8 mouse cellular contexts compared by ENCODE assay signal in genomic region chr6:59024164-59024724, GRCm38 (mm10). TPM values are rescaled to one million over a fixed set of nuclear protein-coding genes. Genes with fewer than 3 reads are reported as not detected.
A peak's percentile ranks its signal among the peaks of the same experiment; 100 is the strongest.
DNase-seq lines count a peak whose midpoint lies in the region; ATAC-seq lines count a peak whose summit lies in the region.

Gene Fam13a, minus strand, starts transcription at chr6:59024549.

- peak within 1 kb of the TSS; percentile 56 for H3K9ac ChIP-seq in forebrain, embryonic 12.5 days
- H3K9ac ChIP-seq in heart, embryonic 16.5 days (ENCODE audit: low read length), result peak within 1 kb of the TSS; percentile 74
- no peak within 1 kb of the TSS; the same call in 1 of the 2 replicates for H3K9ac ChIP-seq in liver, embryonic 12.5 days

- peak; percentile 45 for DNase-seq in c-Kit-positive CD71-positive TER-119-positive erythroid progenitor cells, embryonic 14.5 days (ENCODE audit: low spot score)
- DNase-seq in kidney, postnatal 25 days, result peak; percentile 89 to 97
- peak; percentile 80 for DNase-seq in neural tube, embryonic 10.5 days (ENCODE audit: extremely low spot score, low spot score)
- DNase-seq in testis, postnatal 10 days (ENCODE audit: low spot score), result peak; percentile 70

- no peaks in the 10 kb centered on the region for H3K27me3 ChIP-seq in forebrain, embryonic 12.5 days
- no peaks in the 10 kb centered on the region for H3K27me3 ChIP-seq in heart, embryonic 16.5 days (ENCODE audit: control insufficient read depth, insufficient read depth, low read length)
- no peaks in the 10 kb centered on the region for H3K27me3 ChIP-seq in liver, embryonic 12.5 days (replicated peaks)

- H3K4me1 ChIP-seq in forebrain, embryonic 12.5 days, result peaks cover 3% of the 10 kb centered on the region; the same call in 1 of the 2 replicates
- H3K4me1 ChIP-seq in heart, embryonic 16.5 days (ENCODE audit: control insufficient read depth, insufficient read depth, low read length), result peaks cover 8% of the 10 kb centered on the region; the same call in 1 of the 2 replicates
- peaks cover 12% of the 10 kb centered on the region for H3K4me1 ChIP-seq in liver, embryonic 12.5 days

- under 1% methylated on average over 16 of the region's 16 CpGs for WGBS in forebrain, embryonic 12.5 days
- under 1% methylated on average over 16 of the region's 16 CpGs for WGBS in heart, embryonic 16.5 days
- 1% methylated on average over 16 of the region's 16 CpGs for WGBS in liver, embryonic 12.5 days (ENCODE audit: insufficient replicate concordance)

- 0 out of 2 replicates have a peak within 1 kb of the TSS, but pooled peaks have one; percentile 42 for H3K27ac ChIP-seq in forebrain, embryonic 12.5 days
- peak within 1 kb of the TSS; percentile 90 for H3K27ac ChIP-seq in heart, embryonic 16.5 days (ENCODE audit: low read length)
- no peak within 1 kb of the TSS for H3K27ac ChIP-seq in liver, embryonic 12.5 days

- H3K36me3 ChIP-seq in forebrain, embryonic 12.5 days (replicated peaks), result no peaks in the 10 kb centered on the region
- H3K36me3 ChIP-seq in heart, embryonic 16.5 days (ENCODE audit: control insufficient read depth, insufficient read depth), result no peaks in the 10 kb centered on the region
- no peaks in the 10 kb centered on the region for H3K36me3 ChIP-seq in liver, embryonic 12.5 days

- H3K9me3 ChIP-seq in forebrain, embryonic 12.5 days, result no peaks in the 10 kb centered on the region
- no peaks in the 10 kb centered on the region for H3K9me3 ChIP-seq in heart, embryonic 16.5 days (replicated peaks; ENCODE audit: control insufficient read depth, low read length)
- H3K9me3 ChIP-seq in liver, embryonic 12.5 days (replicated peaks), result no peaks in the 10 kb centered on the region

- peak; percentile 41 for ATAC-seq in CD4-positive, CD25-positive, alpha-beta regulatory T cell, adult 4 months
- ATAC-seq in forebrain, embryonic 12.5 days (ENCODE audit: low FRiP score), result peak; percentile 97
- peak; percentile 99 for ATAC-seq in heart, embryonic 16.5 days (replicated peaks; ENCODE audit: extremely low read depth, insufficient read depth, low FRiP score)
- ATAC-seq in liver, embryonic 12.5 days, result peak; percentile 95

- peak within 1 kb of the TSS; percentile 51 for H3K4me3 ChIP-seq in forebrain, embryonic 12.5 days (replicated peaks)
- H3K4me3 ChIP-seq in heart, embryonic 16.5 days (ENCODE audit: low read length), result peak within 1 kb of the TSS; percentile 69
- H3K4me3 ChIP-seq in liver, embryonic 12.5 days, result peak within 1 kb of the TSS; percentile 52

- H3K4me2 ChIP-seq in forebrain, embryonic 12.5 days, result peak within 1 kb of the TSS; percentile 58
- H3K4me2 ChIP-seq in heart, embryonic 16.5 days (ENCODE audit: low read depth, low read length), result peak within 1 kb of the TSS; percentile 69
- H3K4me2 ChIP-seq in liver, embryonic 12.5 days, result peak within 1 kb of the TSS; percentile 67

RNA-seq across cellular contexts. Expression of gene Fam13a, which starts in this region (rescaled TPM):
- polyA plus RNA-seq in CD4-positive, CD25-positive, alpha-beta regulatory T cell, adult 4 months (2017; shearing (Covaris generic)), result under 1 TPM in 1 of 2 experiments, not detected in 1; 0.15 TPM
- polyA plus RNA-seq in forebrain, embryonic 12.5 days (2016; fragmentation: Nextera tagmentation; extraction: Ambion mirVana), result 3.9 and 4.9 TPM in 2 replicates
- polyA plus RNA-seq in heart, embryonic 16.5 days (2015; fragmentation: Nextera tagmentation; extraction: Ambion mirVana), result 10.6 and 12.3 TPM in 2 replicates
- polyA plus RNA-seq in liver, embryonic 12.5 days (2016; fragmentation: Nextera tagmentation; extraction: Ambion mirVana), result 0.54 and 1.0 TPM in 2 replicates

Comparison
In these comparisons a context has a peak if more than half of its experiments do, and no peak if none do; other contexts are left out.
1. Peak in ATAC-seq in CD4-positive, CD25-positive, alpha-beta regulatory T cell, adult 4 months; RNA of the gene not detected or under 1 TPM.
2. ATAC-seq: peak in every context shown above with its lines; median percentile 99 in heart, embryonic 16.5 days; 97 in forebrain, embryonic 12.5 days; 95 in liver, embryonic 12.5 days; 41 in CD4-positive, CD25-positive, alpha-beta regulatory T cell, adult 4 months.